Mouse (Mus musculus): ENCODE results near the gene Lrg1. TPM values are rescaled to one million over a fixed set of nuclear protein-coding genes. Genes with fewer than 3 reads are reported as not detected.
"Not testable (repeated sequence)": the region's sequence is repeated elsewhere in the genome, so short reads cannot be mapped to it uniquely, and the experiment has no call there.

Gene Lrg1
- total and polyA plus RNA-seq, 3 experiments: not detected

DNA sequence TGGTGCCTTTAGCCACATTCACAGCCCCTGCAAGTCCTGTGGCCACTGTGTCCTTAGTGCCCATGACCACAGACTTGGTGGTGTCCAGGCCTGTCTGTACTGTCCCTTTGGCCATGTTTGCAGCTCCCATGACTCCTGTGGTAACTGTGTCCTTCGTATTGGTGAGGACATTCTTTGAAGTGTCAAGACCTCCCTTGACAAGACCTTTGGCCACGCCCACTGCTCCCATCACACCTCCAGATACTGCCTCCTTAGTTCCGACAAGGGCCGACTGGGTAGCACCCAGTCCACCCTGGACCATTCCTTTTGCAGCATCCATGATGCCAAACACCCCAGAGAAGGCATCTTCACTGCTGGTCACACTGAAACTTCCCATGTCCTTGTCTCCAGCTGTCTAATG, 14.8 kb downstream of the Lrg1 start:
- Histone ChIP-seq H3K36me3 (ENCODE audit: control insufficient read depth in 1 of 2, insufficient read depth in 2 of 2, low read length in 2 of 2) (no peaks in the 10 kb centered on the region; a peak in 1 of 4 replicates), H3K9me3 (replicated peaks; ENCODE audit: insufficient read depth, low read length) (no peaks in the 10 kb centered on the region), H3K79me2 (ENCODE audit: control insufficient read depth, insufficient read depth, low read length, poor library complexity) (no peaks in the 10 kb centered on the region), H3K27me3 (ENCODE audit: control insufficient read depth in 1 of 2, insufficient read depth in 2 of 2, low read length in 2 of 2) (no peaks in the 10 kb centered on the region), H3K27ac (ENCODE audit: control insufficient read depth, low read depth, low read length) (no peak overlapping the region), H3K9ac (ENCODE audit: control insufficient read depth, low read depth, low read length, poor library complexity, severe bottlenecking) (no peak overlapping the region), H3K4me1 (ENCODE audit: control insufficient read depth in 1 of 2, insufficient read depth in 2 of 2, low read length in 2 of 2) (no peaks in the 10 kb centered on the region), H3K4me3 (ENCODE audit: control insufficient read depth in 1 of 2, insufficient read depth in 1 of 2, low read depth in 2 of 2, low read length in 2 of 2) (no peak overlapping the region)
- no peak for DNase-seq (ENCODE audit: low read depth, low spot score)
- TF ChIP-seq TCF12 (IDR thresholded peaks at IDR 0.05; ENCODE audit: low read depth, low read length) (no peak), SIN3A (IDR thresholded peaks at IDR 0.05; ENCODE audit: low read length) (no peak), UBTF (IDR thresholded peaks at IDR 0.05; ENCODE audit: borderline replicate concordance, insufficient read depth, low read depth, low read length) (no peak), SMC3 (IDR thresholded peaks at IDR 0.05; ENCODE audit: low read depth, low read length) (no peak), EP300 (IDR thresholded peaks at IDR 0.05; ENCODE audit: low read depth in 1 of 2, low read length in 2 of 2) (no peak), BHLHE40 (IDR thresholded peaks at IDR 0.05; ENCODE audit: borderline replicate concordance, low read depth, low read length) (no peak), MAX (IDR thresholded peaks at IDR 0.05; ENCODE audit: low read length) (no peak), E2F4 (IDR thresholded peaks at IDR 0.05; ENCODE audit: borderline replicate concordance, low read depth, low read length) (no peak), CHD2 (IDR thresholded peaks at IDR 0.05; ENCODE audit: low read length) (no peak), ZKSCAN1 (IDR thresholded peaks at IDR 0.05; ENCODE audit: low read depth, low read length) (no peak), HCFC1 (IDR thresholded peaks at IDR 0.05; ENCODE audit: low read depth, low read length) (no peak)

- not testable (repeated sequence) for H3K27ac ChIP-seq (ENCODE audit: control insufficient read depth, low read depth, low read length); H3K9me3 ChIP-seq (replicated peaks; ENCODE audit: insufficient read depth, low read length); H3K36me3 ChIP-seq (ENCODE audit: control insufficient read depth in 1 of 2, insufficient read depth in 2 of 2, low read length in 2 of 2); H3K27me3 ChIP-seq (ENCODE audit: control insufficient read depth in 1 of 2, insufficient read depth in 2 of 2, low read length in 2 of 2); H3K4me3 ChIP-seq (ENCODE audit: control insufficient read depth in 1 of 2, insufficient read depth in 1 of 2, low read depth in 2 of 2, low read length in 2 of 2); H3K4me1 ChIP-seq (ENCODE audit: control insufficient read depth in 1 of 2, insufficient read depth in 2 of 2, low read length in 2 of 2); H3K79me2 ChIP-seq (ENCODE audit: control insufficient read depth, insufficient read depth, low read length, poor library complexity); DNase-seq (ENCODE audit: low read depth, low spot score); H3K9ac ChIP-seq (ENCODE audit: control insufficient read depth, low read depth, low read length, poor library complexity, severe bottlenecking)
These were observed 15.4 kb downstream of the Lrg1 start for GRCm38 (mm10) chr17:56106436-56106835.

- not testable (repeated sequence) for H3K4me3 ChIP-seq (ENCODE audit: control insufficient read depth in 1 of 2, insufficient read depth in 1 of 2, low read depth in 2 of 2, low read length in 2 of 2); H3K9ac ChIP-seq (ENCODE audit: control insufficient read depth, low read depth, low read length, poor library complexity, severe bottlenecking); H3K27me3 ChIP-seq (ENCODE audit: control insufficient read depth in 1 of 2, insufficient read depth in 2 of 2, low read length in 2 of 2); DNase-seq (ENCODE audit: low read depth, low spot score); H3K36me3 ChIP-seq (ENCODE audit: control insufficient read depth in 1 of 2, insufficient read depth in 2 of 2, low read length in 2 of 2); H3K79me2 ChIP-seq (ENCODE audit: control insufficient read depth, insufficient read depth, low read length, poor library complexity); H3K27ac ChIP-seq (ENCODE audit: control insufficient read depth, low read depth, low read length); H3K9me3 ChIP-seq (replicated peaks; ENCODE audit: insufficient read depth, low read length); H3K4me1 ChIP-seq (ENCODE audit: control insufficient read depth in 1 of 2, insufficient read depth in 2 of 2, low read length in 2 of 2)
These were observed 17.0 kb downstream of the Lrg1 start for GRCm38 (mm10) chr17:56104821-56105220.
